Mouse (Mus musculus) myocyte (in vitro differentiated cells): ENCODE measurements at regions not wholly inside any gene's neighbourhood (a gene's known extent, or its start where the extent isn't known, plus 50 kb on each side); places are given as distances from the start of the nearest gene placed in this dataset.

Experiments used
- CEBPB ChIP-seq: IDR thresholded peaks from 2 replicates; pipeline ENCODE4 v1.6.1; 2011; ENCODE audit warnings: mild to moderate bottlenecking, moderate library complexity; ENCODE audit not compliant: poor library complexity, insufficient read depth, severe bottlenecking
- E2F4 ChIP-seq: IDR thresholded peaks from one replicate; pipeline ENCODE4 v1.6.1; 2011; ENCODE audit warnings: mild to moderate bottlenecking, control low read depth, moderate library complexity; ENCODE audit not compliant: insufficient read depth
- MAX ChIP-seq: IDR thresholded peaks from one replicate; pipeline ENCODE4 v1.6.1; 2011; ENCODE audit warnings: low read depth, mild to moderate bottlenecking, control low read depth
- MYOG ChIP-seq, 3 experiments: IDR thresholded peaks; one replicate each; pipeline ENCODE4 v1.6.1; 2011; ENCODE audit warnings: control low read depth in 2 of 3, low read depth in 2 of 3, mild to moderate bottlenecking in 2 of 3; ENCODE audit not compliant: insufficient read length in 2 of 3, control insufficient read depth in 1 of 3, insufficient read depth in 1 of 3
- POLR2A ChIP-seq: IDR thresholded peaks from one replicate; pipeline ENCODE4 v1.6.1; 2011; ENCODE audit warnings: low read depth, mild to moderate bottlenecking, control low read depth, moderate library complexity; ENCODE audit not compliant: insufficient read length
- TCF12 ChIP-seq: IDR thresholded peaks from one replicate; pipeline ENCODE4 v1.6.1; 2011; ENCODE audit warnings: mild to moderate bottlenecking, control low read depth; ENCODE audit not compliant: poor library complexity, insufficient read depth, severe bottlenecking
- USF1 ChIP-seq: IDR thresholded peaks from one replicate; pipeline ENCODE4 v1.6.1; 2011; ENCODE audit warnings: low read depth, mild to moderate bottlenecking, control low read depth, moderate library complexity

GRCm38 (mm10) chr2:78572492-78572891 lies 295.4 kb upstream of the Ube2e3 start:
- TF ChIP-seq MAX (no peak), POLR2A (no peak), CEBPB (no peak), USF1 (no peak), MYOG (IDR thresholded peaks at IDR 0.05; ENCODE audit: control insufficient read depth in 1 of 3, insufficient read depth in 1 of 3, insufficient read length in 2 of 3, low read depth in 2 of 3) (no peak), TCF12 (no peak), E2F4 (no peak)
